Mouse (Mus musculus) E14TG2a.4 (cell line): Measurements from ENCODE around the gene Nr1h2.

ENCODE experiments used
- CTCF ChIP-seq: conservative IDR thresholded peaks from 2 replicates; pipeline ENCODE4 v1.5.1; 2014; ENCODE audit warnings: low read length
- NANOG ChIP-seq: IDR thresholded peaks from 2 replicates; pipeline ENCODE4 v1.6.1; 2014; ENCODE audit warnings: borderline replicate concordance, low read length, mixed read lengths
- POU5F1 ChIP-seq: IDR thresholded peaks from 2 replicates; pipeline ENCODE4 v1.6.1; 2014; ENCODE audit warnings: low read length, borderline replicate concordance

DNA sequence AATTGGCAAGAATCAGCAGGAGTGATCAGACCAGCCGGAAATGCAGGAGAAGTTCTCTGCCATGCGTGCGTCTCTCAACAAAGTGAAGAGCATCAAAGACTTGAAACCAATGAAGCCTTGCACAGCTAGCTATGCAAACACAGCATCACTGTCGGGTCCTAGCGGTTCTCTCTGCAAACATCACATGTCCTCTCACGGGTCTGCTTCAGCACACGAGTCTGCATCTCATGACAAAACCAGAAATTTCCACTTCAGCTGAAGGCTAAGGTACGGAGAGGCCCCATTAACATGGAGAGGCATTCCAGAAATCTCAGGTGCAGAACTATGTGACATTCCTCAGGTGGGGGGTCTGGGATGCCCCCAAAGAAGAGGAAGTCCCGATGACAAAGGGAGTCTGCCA, 15.1 kb upstream of the Nr1h2 start:
- TF ChIP-seq POU5F1 (no peak), CTCF (no peak), NANOG (no peak)
